In genomic region chr1:120345001-120345400, GRCm38 (mm10) we compare ENCODE assay signal across 26 mouse cellular contexts. TPM values are rescaled to one million over a fixed set of nuclear protein-coding genes. Genes with fewer than 3 reads are reported as not detected.
DNase-seq lines count a peak whose midpoint lies in the region; ATAC-seq and TF ChIP-seq lines count a peak whose summit lies in the region.
"Had no signal": no experiment of that assay in that cellular context is flagged by ENCODE, and none has a peak within 500 bp of the region (broad histone marks: within the 10 kb centered on the region; RNA-seq: fewer than 3 reads in every experiment).

No protein-coding gene starts in this region.

- TF ChIP-seq POLR2A in brain, embryonic 14.5 days (IDR thresholded peaks at IDR 0.05; ENCODE audit: borderline replicate concordance, extremely low read depth, insufficient read depth, insufficient read length, poor library complexity, severe bottlenecking): no peak

- no peak overlapping the region for H3K4me2 ChIP-seq in midbrain, embryonic 11.5 days
- no peak overlapping the region for H3K4me2 ChIP-seq in midbrain, embryonic 16.5 days (ENCODE audit: low read length)
- H3K4me2 ChIP-seq in kidney, embryonic 14.5 days (replicated peaks; ENCODE audit: low read depth, low read length): no peak overlapping the region
- H3K4me2 ChIP-seq: embryonic facial prominence, embryonic 13.5 days; embryonic facial prominence, embryonic 15.5 days; forebrain, embryonic 12.5 days had no signal

- H3K36me3 ChIP-seq in midbrain, embryonic 11.5 days (ENCODE audit: control insufficient read depth, insufficient read depth, low read length): no peaks in the 10 kb centered on the region
- H3K36me3 ChIP-seq in midbrain, embryonic 16.5 days (ENCODE audit: control insufficient read depth, insufficient read depth, low read length): no peaks in the 10 kb centered on the region
- no peaks in the 10 kb centered on the region for H3K36me3 ChIP-seq in kidney, embryonic 14.5 days (ENCODE audit: control insufficient read depth, insufficient read depth, low read length)
- H3K36me3 ChIP-seq: embryonic facial prominence, embryonic 13.5 days; embryonic facial prominence, embryonic 15.5 days; forebrain, embryonic 10.5 days; forebrain, embryonic 12.5 days had no signal

- H3K4me3 ChIP-seq in midbrain, embryonic 11.5 days (ENCODE audit: low read depth, low read length): no peak overlapping the region
- H3K4me3 ChIP-seq in midbrain, embryonic 16.5 days (ENCODE audit: low read depth, low read length): no peak overlapping the region
- no peak overlapping the region for H3K4me3 ChIP-seq in kidney, embryonic 14.5 days (ENCODE audit: low read length)
- H3K4me3 ChIP-seq: embryonic facial prominence, embryonic 13.5 days; embryonic facial prominence, embryonic 15.5 days; erythroblast, embryonic 14.5 days; forebrain, embryonic 10.5 days; forebrain, embryonic 12.5 days had no signal

- ATAC-seq in midbrain, embryonic 11.5 days (ENCODE audit: low FRiP score): no peak
- no peak for ATAC-seq in midbrain, embryonic 16.5 days
- no peak for ATAC-seq in kidney, embryonic 14.5 days (ENCODE audit: low FRiP score, low TSS enrichment)
- ATAC-seq: activated CD4-positive, CD25-positive, alpha-beta regulatory T cell, adult 4 months; forebrain, embryonic 14.5 days; forebrain, embryonic 16.5 days had no signal

- H3K4me1 ChIP-seq in midbrain, embryonic 11.5 days (ENCODE audit: control insufficient read depth, insufficient read depth, low read length): peaks cover 11% of the 10 kb centered on the region
- peaks cover 20% of the 10 kb centered on the region for H3K4me1 ChIP-seq in midbrain, embryonic 16.5 days (ENCODE audit: control insufficient read depth, insufficient read depth, low read length)
- peaks cover 13% of the 10 kb centered on the region; the same call in 1 of the 2 replicates for H3K4me1 ChIP-seq in kidney, embryonic 14.5 days (ENCODE audit: control insufficient read depth, insufficient read depth, low read length)

- no peak overlapping the region for H3K9ac ChIP-seq in midbrain, embryonic 11.5 days (ENCODE audit: low read length)
- H3K9ac ChIP-seq in midbrain, embryonic 16.5 days (ENCODE audit: low read depth, low read length): no peak overlapping the region
- H3K9ac ChIP-seq in kidney, embryonic 14.5 days (ENCODE audit: low read depth, low read length): no peak overlapping the region
- H3K9ac ChIP-seq: embryonic facial prominence, embryonic 13.5 days; embryonic facial prominence, embryonic 15.5 days; forebrain, embryonic 12.5 days had no signal

- H3K27ac ChIP-seq in midbrain, embryonic 11.5 days (ENCODE audit: low read depth, low read length): no peak overlapping the region
- H3K27ac ChIP-seq in midbrain, embryonic 16.5 days (ENCODE audit: low read length): no peak overlapping the region
- H3K27ac ChIP-seq in kidney, embryonic 14.5 days (ENCODE audit: low read depth, low read length): no peak overlapping the region
- H3K27ac ChIP-seq: embryonic facial prominence, embryonic 13.5 days; embryonic facial prominence, embryonic 15.5 days; forebrain, embryonic 10.5 days; forebrain, embryonic 12.5 days had no signal

- TF ChIP-seq CTCF in brain, embryonic 14.5 days (IDR thresholded peaks at IDR 0.05; ENCODE audit: borderline replicate concordance, extremely low read depth, insufficient read depth, insufficient read length): no peak

- whole genome bisulfite sequencing in midbrain, embryonic 11.5 days: 9% methylated on average over 7 of the region's 7 CpGs
- WGBS in midbrain, embryonic 16.5 days: 14% methylated on average over 7 of the region's 7 CpGs
- 26% methylated on average over 7 of the region's 7 CpGs for WGBS in kidney, embryonic 14.5 days

- peaks cover 46% of the 10 kb centered on the region for H3K27me3 ChIP-seq in midbrain, embryonic 11.5 days (ENCODE audit: control insufficient read depth, insufficient read depth, low read length)
- H3K27me3 ChIP-seq in midbrain, embryonic 16.5 days (ENCODE audit: control insufficient read depth, insufficient read depth, low read depth, low read length): peaks cover 32% of the 10 kb centered on the region
- H3K27me3 ChIP-seq in kidney, embryonic 14.5 days (ENCODE audit: control insufficient read depth, insufficient read depth, low read length): peaks cover 52% of the 10 kb centered on the region

- DNase-seq in midbrain, embryonic 11.5 days (ENCODE audit: low spot score, missing footprints): peak; percentile 90
- DNase-seq in ZHBTc4 (ENCODE audit: low read depth, low spot score): peak; percentile 13
- DNase-seq in brain, embryonic 14.5 days (ENCODE audit: low read depth): peak; percentile 48
- peak; percentile 54 for DNase-seq in retina, postnatal 1 day
- DNase-seq in heart, adult 9 months (ENCODE audit: low spot score in 2 of 2): no peak
- DNase-seq: adrenal gland, adult 8-10 months; adrenal gland, postnatal 14 days; adrenal gland, postnatal 36 days; cerebellum, adult 11 months; cerebellum, adult 18-20 months; cerebellum, adult 8-10 months; cerebellum, adult 9-11 months; cerebellum, postnatal 14 days; cerebellum, postnatal 36 days; embryo, embryonic 11 days had no signal

- no peaks in the 10 kb centered on the region for H3K9me3 ChIP-seq in midbrain, embryonic 11.5 days (ENCODE audit: control insufficient read depth, low read length)
- no peaks in the 10 kb centered on the region for H3K9me3 ChIP-seq in midbrain, embryonic 16.5 days (replicated peaks; ENCODE audit: control insufficient read depth, low read length, poor library complexity, severe bottlenecking)
- no peaks in the 10 kb centered on the region for H3K9me3 ChIP-seq in kidney, embryonic 14.5 days (ENCODE audit: control insufficient read depth, low read length)
- H3K9me3 ChIP-seq: embryonic facial prominence, embryonic 13.5 days; embryonic facial prominence, embryonic 15.5 days; forebrain, embryonic 12.5 days had no signal

RNA-seq across cellular contexts. Expression of gene C1ql2, which starts 4.6 kb away (rescaled TPM):
- 0.62 and 0.77 TPM in 2 replicates for polyA plus RNA-seq in midbrain, embryonic 11.5 days (2014; fragmentation: Nextera tagmentation; extraction: Ambion mirVana)
- 14.0 and 17.6 TPM in 2 replicates for polyA plus RNA-seq in midbrain, embryonic 16.5 days (2015; fragmentation: Nextera tagmentation; extraction: Ambion mirVana)
- 3.7 and 6.0 TPM in 2 replicates for polyA plus RNA-seq in brain, embryonic 14.5 days (2012; rRNA removed)
- not detected in 2 replicates for polyA plus RNA-seq in kidney, embryonic 14.5 days (2014; fragmentation: Nextera tagmentation; extraction: Ambion mirVana)
- polyA plus RNA-seq: activated CD4-positive, CD25-positive, alpha-beta regulatory T cell, adult 4 months; C2C12; embryonic facial prominence, embryonic 15.5 days; erythroblast, embryonic 14.5 days had no signal

Comparison
In these comparisons a context has a peak if more than half of its experiments do, and no peak if none do; other contexts are left out.
1. DNase-seq: peak in midbrain, embryonic 11.5 days (single experiment), ZHBTc4 (single experiment), brain, embryonic 14.5 days (single experiment) and retina, postnatal 1 day (single experiment); none in heart, adult 9 months (0 of 2).